Mouse (Mus musculus): Measurements from ENCODE around the gene Alpk3. TPM values are rescaled to one million over a fixed set of nuclear protein-coding genes. Genes with fewer than 3 reads are reported as not detected.

Gene Alpk3
- polyA plus RNA-seq, 1 experiment from 2014 or later: 0.17 TPM

GRCm38 (mm10) chr7:81122808-81123207 is 65.4 kb downstream of the Alpk3 start:
- Histone ChIP-seq H3K27ac (replicated peaks; ENCODE audit: low read depth, low read length) (no peak overlapping the region), H3K36me3 (replicated peaks; ENCODE audit: control insufficient read depth, insufficient read depth, low read depth, low read length) (no peaks in the 10 kb centered on the region), H3K4me2 (ENCODE audit: low read depth, low read length) (no peak overlapping the region), H3K9me3 (replicated peaks; ENCODE audit: control insufficient read depth, low read length) (no peaks in the 10 kb centered on the region), H3K4me1 (ENCODE audit: control insufficient read depth, insufficient read depth, low read length) (no peaks in the 10 kb centered on the region), H3K9ac (replicated peaks; ENCODE audit: low read length) (no peak overlapping the region), H3K4me3 (ENCODE audit: low read depth, low read length) (no peak overlapping the region), H3K27me3 (ENCODE audit: control insufficient read depth, insufficient read depth, low read length) (no peaks in the 10 kb centered on the region)
- WGBS: 74% methylated on average over 2 of the region's 2 CpGs
- ATAC-seq (replicated peaks; ENCODE audit: insufficient number of reproducible peaks, low FRiP score, low TSS enrichment, low read depth) (no peak), DNase-seq (ENCODE audit: low spot score) (no peak)

DNA sequence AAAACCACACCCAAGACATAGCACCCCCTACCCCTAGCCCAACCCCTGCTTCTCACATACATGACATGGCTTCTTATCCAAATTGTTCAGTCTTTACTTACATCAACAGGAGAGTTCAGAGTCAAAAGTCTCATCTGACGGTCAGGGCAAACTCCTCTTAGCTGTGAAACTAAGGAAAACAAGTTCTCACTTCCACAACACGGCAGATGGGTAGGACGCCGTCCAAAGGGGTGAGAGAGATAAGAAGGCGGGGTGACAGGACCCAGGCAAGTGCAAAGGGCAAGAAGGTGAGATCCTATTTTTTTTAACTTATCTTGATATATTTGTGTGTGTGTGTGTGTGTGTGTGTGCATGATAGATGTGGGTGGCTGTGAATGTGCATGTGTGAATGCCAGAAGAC is 66.2 kb downstream of the Alpk3 start:
- Histone ChIP-seq H3K27me3 (ENCODE audit: control insufficient read depth, insufficient read depth, low read length) (no peaks in the 10 kb centered on the region), H3K4me2 (ENCODE audit: low read depth, low read length) (no peak overlapping the region), H3K9me3 (replicated peaks; ENCODE audit: control insufficient read depth, low read length) (no peaks in the 10 kb centered on the region), H3K9ac (replicated peaks; ENCODE audit: low read length) (no peak overlapping the region), H3K36me3 (replicated peaks; ENCODE audit: control insufficient read depth, insufficient read depth, low read depth, low read length) (no peaks in the 10 kb centered on the region), H3K4me3 (ENCODE audit: low read depth, low read length) (no peak overlapping the region), H3K4me1 (ENCODE audit: control insufficient read depth, insufficient read depth, low read length) (no peaks in the 10 kb centered on the region), H3K27ac (replicated peaks; ENCODE audit: low read depth, low read length) (no peak overlapping the region)
- WGBS: 91% methylated on average over 5 of the region's 5 CpGs
- DNase-seq (ENCODE audit: low spot score) (no peak), ATAC-seq (replicated peaks; ENCODE audit: insufficient number of reproducible peaks, low FRiP score, low TSS enrichment, low read depth) (no peak)

- Histone ChIP-seq H3K4me3 (ENCODE audit: low read depth, low read length) (no peak overlapping the region), H3K4me2 (ENCODE audit: low read depth, low read length) (no peak overlapping the region), H3K9me3 (replicated peaks; ENCODE audit: control insufficient read depth, low read length) (no peaks in the 10 kb centered on the region), H3K27ac (replicated peaks; ENCODE audit: low read depth, low read length) (no peak overlapping the region), H3K27me3 (ENCODE audit: control insufficient read depth, insufficient read depth, low read length) (no peaks in the 10 kb centered on the region), H3K36me3 (replicated peaks; ENCODE audit: control insufficient read depth, insufficient read depth, low read depth, low read length) (no peaks in the 10 kb centered on the region), H3K9ac (replicated peaks; ENCODE audit: low read length) (no peak overlapping the region), H3K4me1 (ENCODE audit: control insufficient read depth, insufficient read depth, low read length) (no peaks in the 10 kb centered on the region)
- 76% methylated on average over 8 of the region's 8 CpGs for WGBS
- DNase-seq (ENCODE audit: low spot score) (no peak), ATAC-seq (replicated peaks; ENCODE audit: insufficient number of reproducible peaks, low FRiP score, low TSS enrichment, low read depth) (no peak)
Measured at GRCm38 (mm10) chr7:81124773-81125172, 67.4 kb downstream of the Alpk3 start.

GRCm38 (mm10) chr7:81125215-81126175 is 68.1 kb downstream of the Alpk3 start:
- ATAC-seq (replicated peaks; ENCODE audit: insufficient number of reproducible peaks, low FRiP score, low TSS enrichment, low read depth): no peak
- WGBS: 56% methylated on average over 10 of the region's 10 CpGs
- H3K27ac ChIP-seq (replicated peaks; ENCODE audit: low read depth, low read length): no peak overlapping the region

GRCm38 (mm10) chr7:81131864-81132263 is 74.5 kb downstream of the Alpk3 start:
- no peak for ATAC-seq (replicated peaks; ENCODE audit: insufficient number of reproducible peaks, low FRiP score, low TSS enrichment, low read depth)
- Histone ChIP-seq H3K27ac (replicated peaks; ENCODE audit: low read depth, low read length) (no peak overlapping the region), H3K27me3 (ENCODE audit: control insufficient read depth, insufficient read depth, low read length) (no peaks in the 10 kb centered on the region), H3K9ac (replicated peaks; ENCODE audit: low read length) (no peak overlapping the region), H3K9me3 (replicated peaks; ENCODE audit: control insufficient read depth, low read length) (no peaks in the 10 kb centered on the region), H3K36me3 (replicated peaks; ENCODE audit: control insufficient read depth, insufficient read depth, low read depth, low read length) (no peaks in the 10 kb centered on the region), H3K4me1 (ENCODE audit: control insufficient read depth, insufficient read depth, low read length) (no peaks in the 10 kb centered on the region; the same call in 1 of the 2 replicates), H3K4me3 (ENCODE audit: low read depth, low read length) (no peak overlapping the region), H3K4me2 (ENCODE audit: low read depth, low read length) (no peak overlapping the region)
- DNase-seq (ENCODE audit: low spot score): peak; percentile 26
- WGBS: 43% methylated on average over 7 of the region's 7 CpGs

More at GRCm38 (mm10) chr7:81125215-81126175, 68.1 kb downstream of the Alpk3 start:
- no peak for DNase-seq (ENCODE audit: low spot score)
- H3K27me3 ChIP-seq (ENCODE audit: control insufficient read depth, insufficient read depth, low read length): no peaks in the 10 kb centered on the region
- H3K36me3 ChIP-seq (replicated peaks; ENCODE audit: control insufficient read depth, insufficient read depth, low read depth, low read length): no peaks in the 10 kb centered on the region
- no peak overlapping the region for H3K4me2 ChIP-seq (ENCODE audit: low read depth, low read length)
- H3K9me3 ChIP-seq (replicated peaks; ENCODE audit: control insufficient read depth, low read length): no peaks in the 10 kb centered on the region
- H3K4me3 ChIP-seq (ENCODE audit: low read depth, low read length): no peak overlapping the region
- no peaks in the 10 kb centered on the region for H3K4me1 ChIP-seq (ENCODE audit: control insufficient read depth, insufficient read depth, low read length)
- H3K9ac ChIP-seq (replicated peaks; ENCODE audit: low read length): no peak overlapping the region

- Histone ChIP-seq H3K36me3 (replicated peaks; ENCODE audit: control insufficient read depth, insufficient read depth, low read depth, low read length) (no peaks in the 10 kb centered on the region), H3K9me3 (replicated peaks; ENCODE audit: control insufficient read depth, low read length) (no peaks in the 10 kb centered on the region), H3K9ac (replicated peaks; ENCODE audit: low read length) (no peak overlapping the region), H3K27ac (replicated peaks; ENCODE audit: low read depth, low read length) (no peak overlapping the region), H3K27me3 (ENCODE audit: control insufficient read depth, insufficient read depth, low read length) (no peaks in the 10 kb centered on the region), H3K4me3 (ENCODE audit: low read depth, low read length) (no peak overlapping the region), H3K4me1 (ENCODE audit: control insufficient read depth, insufficient read depth, low read length) (no peaks in the 10 kb centered on the region; the same call in 1 of the 2 replicates), H3K4me2 (ENCODE audit: low read depth, low read length) (no peak overlapping the region)
- DNase-seq (ENCODE audit: low spot score): no peak
- ATAC-seq (replicated peaks; ENCODE audit: insufficient number of reproducible peaks, low FRiP score, low TSS enrichment, low read depth): no peak
- 12% methylated on average over 2 of the region's 2 CpGs for WGBS
Measured at GRCm38 (mm10) chr7:81132851-81133279, 75.5 kb downstream of the Alpk3 start.

DNA sequence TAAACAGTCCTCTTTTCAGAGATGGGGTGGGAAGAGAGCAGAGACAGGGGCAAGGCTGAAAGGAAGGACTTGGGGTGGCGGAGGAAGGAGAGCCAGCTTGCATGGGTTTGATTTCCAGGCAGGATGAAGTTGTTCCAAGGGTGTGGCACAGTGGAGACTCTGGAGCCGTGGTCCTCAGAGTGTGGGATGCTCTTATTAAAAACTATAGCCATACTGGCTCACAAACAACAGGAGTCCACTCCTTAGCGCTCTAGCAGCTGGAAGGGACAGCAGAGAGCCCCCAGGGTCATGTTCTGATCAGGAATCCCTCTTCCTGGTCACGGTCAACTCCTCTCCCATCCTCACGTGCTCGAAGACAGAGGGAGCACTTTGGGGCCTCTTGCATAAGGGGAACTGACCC is 76.0 kb downstream of the Alpk3 start:
- no peak overlapping the region for H3K4me3 ChIP-seq (ENCODE audit: low read depth, low read length)
- H3K4me2 ChIP-seq (ENCODE audit: low read depth, low read length): no peak overlapping the region
- H3K27ac ChIP-seq (replicated peaks; ENCODE audit: low read depth, low read length): no peak overlapping the region
- DNase-seq (ENCODE audit: low spot score) (no peak), ATAC-seq (replicated peaks; ENCODE audit: insufficient number of reproducible peaks, low FRiP score, low TSS enrichment, low read depth) (no peak)
- no peaks in the 10 kb centered on the region for H3K9me3 ChIP-seq (replicated peaks; ENCODE audit: control insufficient read depth, low read length)
- H3K4me1 ChIP-seq (ENCODE audit: control insufficient read depth, insufficient read depth, low read length): no peaks in the 10 kb centered on the region; the same call in 1 of the 2 replicates
- 60% methylated on average over 6 of the region's 6 CpGs for WGBS
- H3K27me3 ChIP-seq (ENCODE audit: control insufficient read depth, insufficient read depth, low read length): no peaks in the 10 kb centered on the region
- H3K9ac ChIP-seq (replicated peaks; ENCODE audit: low read length): no peak overlapping the region
- no peaks in the 10 kb centered on the region for H3K36me3 ChIP-seq (replicated peaks; ENCODE audit: control insufficient read depth, insufficient read depth, low read depth, low read length)

- Histone ChIP-seq H3K36me3 (replicated peaks; ENCODE audit: control insufficient read depth, insufficient read depth, low read depth, low read length) (no peaks in the 10 kb centered on the region), H3K4me2 (ENCODE audit: low read depth, low read length) (no peak overlapping the region), H3K9ac (replicated peaks; ENCODE audit: low read length) (no peak overlapping the region), H3K4me3 (ENCODE audit: low read depth, low read length) (no peak overlapping the region), H3K27ac (replicated peaks; ENCODE audit: low read depth, low read length) (no peak overlapping the region), H3K4me1 (ENCODE audit: control insufficient read depth, insufficient read depth, low read length) (no peaks in the 10 kb centered on the region; the same call in 1 of the 2 replicates), H3K9me3 (replicated peaks; ENCODE audit: control insufficient read depth, low read length) (no peaks in the 10 kb centered on the region), H3K27me3 (ENCODE audit: control insufficient read depth, insufficient read depth, low read length) (no peaks in the 10 kb centered on the region)
- 69% methylated on average over 2 of the region's 2 CpGs for WGBS
- ATAC-seq (replicated peaks; ENCODE audit: insufficient number of reproducible peaks, low FRiP score, low TSS enrichment, low read depth) (no peak), DNase-seq (ENCODE audit: low spot score) (no peak)
Measured at GRCm38 (mm10) chr7:81133941-81134340, 76.5 kb downstream of the Alpk3 start.
